Mouse (Mus musculus) neural tube, embryonic 15.5 days (tissue): ENCODE measurements around the gene Got2. TPM values are rescaled to one million over a fixed set of nuclear protein-coding genes. Genes with fewer than 3 reads are reported as not detected.
"Not testable (repeated sequence)": the region's sequence is repeated elsewhere in the genome, so short reads cannot be mapped to it uniquely, and the experiment has no call there.

Experiments
- ATAC-seq: fragments of 200-750 bp; cut with Nextera tagmentation; 2 replicates; pipeline ENCODE4 v1.8.0; 2017; ENCODE audit warnings: mild to moderate bottlenecking, moderate TSS enrichment, moderate library complexity; ENCODE audit not compliant: low FRiP score
- H3K27ac ChIP-seq: fragments of 300-500 bp; sonication (generic); replicated peaks from 2 replicates; pipeline ENCODE4 v1.5.1; 2015; ENCODE audit warnings: mild to moderate bottlenecking, inconsistent platforms
- H3K27me3 ChIP-seq: fragments of 300-500 bp; sonication (generic); replicated peaks from 2 replicates; pipeline ENCODE4 v1.6.1; 2015; ENCODE audit warnings: inconsistent platforms
- H3K36me3 ChIP-seq: fragments of 300-500 bp; sonication (generic); 2 replicates; pipeline ENCODE4 v1.6.1; 2015; ENCODE audit warnings: inconsistent platforms
- H3K4me1 ChIP-seq: fragments of 300-500 bp; sonication (generic); 2 replicates; pipeline ENCODE4 v1.6.1; 2015; ENCODE audit warnings: inconsistent platforms
- H3K4me2 ChIP-seq: fragments of 300-500 bp; sonication (generic); 2 replicates; pipeline ENCODE4 v1.6.1; 2015; ENCODE audit warnings: inconsistent platforms, mild to moderate bottlenecking, moderate library complexity
- H3K4me3 ChIP-seq: fragments of 300-500 bp; sonication (generic); replicated peaks from 2 replicates; pipeline ENCODE4 v1.5.1; 2015; ENCODE audit warnings: mild to moderate bottlenecking, inconsistent platforms
- H3K9ac ChIP-seq: fragments of 300-500 bp; sonication (generic); replicated peaks from 2 replicates; pipeline ENCODE4 v1.6.1; 2015; ENCODE audit warnings: mild to moderate bottlenecking, inconsistent platforms
- H3K9me3 ChIP-seq: fragments of 300-500 bp; sonication (generic); replicated peaks from 2 replicates; pipeline ENCODE4 v1.6.1; 2016; ENCODE audit warnings: inconsistent platforms
- WGBS: fragments of 180-500 bp; shearing (Covaris S2); methylation state at CpG from one replicate; pipeline ENCODE4 v1.1.7; 2015; ENCODE audit warnings: mixed read lengths; 5-methylcytosine and 5-hydroxymethylcytosine counted together
- polyA plus RNA-seq: library from polyadenylated mRNA; unstranded; fragments of >200 nt; fragmentation: Nextera tagmentation; extraction: Ambion mirVana; gene quantifications from 2 replicates; pipeline ENCODE4 v1.2.1, GENCODE M21; 2015

Gene Got2
- polyA plus RNA-seq, 1 experiment from 2014 or later, result 242 TPM

- H3K36me3 ChIP-seq, result peaks cover 38% of the 10 kb centered on the region
- ATAC-seq, H3K9me3 ChIP-seq, H3K27me3 ChIP-seq, H3K4me1 ChIP-seq, H3K4me3 ChIP-seq, H3K27ac ChIP-seq, H3K9ac ChIP-seq, H3K4me2 ChIP-seq: not testable (repeated sequence)
- WGBS, result 65% methylated on average over 10 of the region's 11 CpGs
Observed at GRCm38 (mm10) chr8:95863761-95864440, 24.4 kb downstream of the Got2 start.

DNA sequence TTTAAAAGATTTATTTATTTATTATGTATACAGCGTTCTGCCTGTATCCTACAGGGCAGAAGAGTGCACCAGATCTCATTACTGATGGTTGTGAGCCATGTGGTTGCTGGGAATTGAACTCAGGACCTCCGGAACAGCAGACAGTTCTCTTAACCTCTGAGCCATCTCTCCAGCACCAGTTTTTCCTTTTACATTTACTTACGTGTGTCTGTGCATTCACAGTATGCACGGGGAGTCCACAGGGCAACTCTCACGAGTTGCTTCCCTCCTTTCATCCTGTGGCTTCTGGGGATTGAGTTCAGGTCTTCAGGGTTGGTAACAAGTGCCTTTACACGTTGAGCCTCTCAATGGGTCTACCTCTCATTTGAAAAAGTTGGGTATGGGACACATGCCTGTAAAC lies 34.2 kb downstream of the Got2 start:
- no peak overlapping the region for H3K9ac ChIP-seq
- H3K4me1 ChIP-seq, result peaks cover 17% of the 10 kb centered on the region
- no peak overlapping the region for H3K27ac ChIP-seq
- no peak for ATAC-seq
- no peaks in the 10 kb centered on the region for H3K27me3 ChIP-seq
- no peak overlapping the region for H3K4me3 ChIP-seq
- H3K9me3 ChIP-seq, result no peaks in the 10 kb centered on the region
- no peak overlapping the region for H3K4me2 ChIP-seq
- no peaks in the 10 kb centered on the region for H3K36me3 ChIP-seq
- 94% methylated on average over 6 of the region's 6 CpGs for WGBS

DNA sequence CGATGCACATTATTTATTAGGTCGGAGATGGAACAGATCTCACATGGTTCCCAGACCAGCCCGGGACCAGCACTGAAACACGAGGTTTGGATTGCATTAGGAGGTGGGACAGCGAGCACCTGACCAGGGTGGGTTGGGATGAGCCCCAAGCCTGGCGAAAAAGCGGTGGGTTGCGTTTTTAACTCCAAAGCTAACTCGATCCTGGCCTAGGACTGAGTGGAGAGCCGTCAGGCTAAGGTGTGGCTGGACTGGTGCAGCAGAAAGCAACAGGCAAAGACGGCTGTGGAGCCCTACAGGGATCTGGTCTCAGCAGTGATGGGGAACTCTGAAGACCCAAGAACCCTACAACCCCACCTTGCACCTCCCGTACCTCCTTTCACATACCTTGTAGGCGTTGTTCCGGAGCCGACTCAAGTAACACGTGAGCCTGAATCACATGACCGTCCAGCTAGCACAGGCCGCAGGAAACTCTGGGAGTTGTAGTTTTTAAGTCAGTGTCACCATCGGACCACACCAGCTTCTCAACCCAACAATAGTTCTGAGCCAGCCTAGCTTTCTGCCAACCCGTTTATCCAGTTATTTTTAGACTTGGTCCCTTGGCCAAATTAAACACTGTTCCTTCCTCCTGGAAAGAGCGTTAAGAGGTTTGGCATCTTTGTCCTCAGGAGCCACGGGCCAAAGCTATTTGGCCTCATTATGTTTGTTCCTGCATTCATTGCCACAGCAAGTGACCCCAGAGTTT lies 35.1 kb downstream of the Got2 start, which contains the start of gene Slc38a7:
Slc38a7 (minus strand) TSS at position 438 of the 742 bp plus-strand sequence.
- H3K9ac ChIP-seq, result peak within 1 kb of the TSS; percentile 72
- H3K4me2 ChIP-seq, result peak within 1 kb of the TSS; percentile 82
- H3K4me1 ChIP-seq, result peaks cover 17% of the 10 kb centered on the region
- no peak within 1 kb of the TSS for H3K27ac ChIP-seq
- H3K9me3 ChIP-seq, result no peaks in the 10 kb centered on the region
- H3K36me3 ChIP-seq, result peaks cover 3% of the 10 kb centered on the region; the same call in 1 of the 2 replicates
- H3K4me3 ChIP-seq, result peak within 1 kb of the TSS; percentile 77
- 15% methylated on average over 22 of the region's 22 CpGs for WGBS
- peak; percentile 97 for ATAC-seq
- H3K27me3 ChIP-seq, result no peaks in the 10 kb centered on the region

- no peaks in the 10 kb centered on the region for H3K27me3 ChIP-seq
- H3K9me3 ChIP-seq, result no peaks in the 10 kb centered on the region
- H3K27ac ChIP-seq, result no peak overlapping the region
- 83% methylated on average over 4 of the region's 4 CpGs for WGBS
- peaks cover 9% of the 10 kb centered on the region; the same call in 1 of the 2 replicates for H3K36me3 ChIP-seq
- H3K4me1 ChIP-seq, result peaks cover 17% of the 10 kb centered on the region
- no peak for ATAC-seq
- peak overlapping the region; percentile 77 for H3K4me3 ChIP-seq
- peak overlapping the region; percentile 82 for H3K4me2 ChIP-seq
- peak overlapping the region; percentile 72 for H3K9ac ChIP-seq
Observed at GRCm38 (mm10) chr8:95852290-95852689, 36.1 kb downstream of the Got2 start.

DNA sequence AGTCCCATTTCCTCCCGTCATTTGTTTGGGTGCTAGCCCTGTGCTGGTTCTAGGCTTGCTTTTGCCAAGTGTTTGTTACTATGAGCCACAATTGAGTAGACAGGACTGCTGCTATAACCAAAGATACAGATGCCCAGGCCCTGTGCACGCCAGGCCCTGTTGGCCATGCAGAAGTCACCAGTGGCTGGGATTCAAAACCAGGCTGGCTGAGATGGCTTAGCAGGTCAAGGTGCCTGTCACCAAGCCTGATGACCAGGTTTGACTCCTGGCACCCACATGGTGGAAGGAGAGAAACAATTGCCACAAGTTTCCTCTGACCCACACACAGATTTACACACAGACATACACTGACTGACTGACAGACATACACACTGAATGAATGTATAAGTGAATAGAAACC lies 38.0 kb downstream of the Got2 start:
- no peak overlapping the region for H3K4me2 ChIP-seq
- H3K4me1 ChIP-seq, result peaks cover 17% of the 10 kb centered on the region
- H3K36me3 ChIP-seq, result peaks cover 20% of the 10 kb centered on the region; the same call in 1 of the 2 replicates
- H3K9ac ChIP-seq, result no peak overlapping the region
- no peak overlapping the region for H3K27ac ChIP-seq
- no peak overlapping the region for H3K4me3 ChIP-seq
- H3K27me3 ChIP-seq, result no peaks in the 10 kb centered on the region
- WGBS, result 95% methylated on average over 2 of the region's 2 CpGs
- no peaks in the 10 kb centered on the region for H3K9me3 ChIP-seq
- no peak for ATAC-seq

DNA sequence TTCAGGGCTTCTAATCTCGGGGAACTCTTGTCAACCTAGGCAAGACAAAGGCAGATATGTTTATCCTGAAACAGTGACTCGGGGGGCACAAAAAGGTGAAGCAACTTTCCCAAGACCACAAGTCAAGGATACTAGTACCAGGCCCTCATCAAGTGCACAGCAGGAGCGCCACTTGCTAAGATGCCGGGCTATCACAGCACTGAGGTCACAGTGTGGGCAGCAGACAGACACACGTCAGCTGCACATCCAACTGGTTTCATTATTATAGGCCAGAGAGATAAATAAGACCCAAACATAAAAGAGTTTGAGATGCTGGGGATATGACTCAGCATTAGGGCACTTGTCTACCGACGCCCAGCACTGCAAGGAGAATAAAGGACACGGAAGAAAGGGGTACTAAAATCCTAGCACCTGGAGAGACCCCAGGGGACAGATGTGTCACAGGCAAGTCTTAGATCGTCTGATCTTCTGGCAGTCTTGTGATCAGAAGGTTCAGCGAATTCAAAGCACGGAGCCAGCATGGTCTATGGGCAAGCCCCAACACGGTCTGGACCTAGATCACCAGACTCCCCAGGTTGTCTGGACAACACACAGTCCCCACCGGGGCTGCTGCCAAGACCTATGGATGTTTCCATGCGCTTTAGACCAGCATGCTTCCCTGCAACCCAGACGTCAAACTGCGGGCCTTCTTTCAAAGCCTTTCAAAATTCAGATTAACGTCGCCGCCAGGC lies 39.4 kb downstream of the Got2 start:
- H3K9me3 ChIP-seq, result no peaks in the 10 kb centered on the region
- H3K4me3 ChIP-seq, result no peak overlapping the region
- no peak overlapping the region for H3K4me2 ChIP-seq
- peaks cover 17% of the 10 kb centered on the region for H3K4me1 ChIP-seq
- no peaks in the 10 kb centered on the region for H3K27me3 ChIP-seq
- no peak overlapping the region for H3K27ac ChIP-seq
- WGBS, result 90% methylated on average over 19 of the region's 19 CpGs
- H3K9ac ChIP-seq, result no peak overlapping the region
- H3K36me3 ChIP-seq, result peaks cover 33% of the 10 kb centered on the region
- no peak for ATAC-seq

DNA sequence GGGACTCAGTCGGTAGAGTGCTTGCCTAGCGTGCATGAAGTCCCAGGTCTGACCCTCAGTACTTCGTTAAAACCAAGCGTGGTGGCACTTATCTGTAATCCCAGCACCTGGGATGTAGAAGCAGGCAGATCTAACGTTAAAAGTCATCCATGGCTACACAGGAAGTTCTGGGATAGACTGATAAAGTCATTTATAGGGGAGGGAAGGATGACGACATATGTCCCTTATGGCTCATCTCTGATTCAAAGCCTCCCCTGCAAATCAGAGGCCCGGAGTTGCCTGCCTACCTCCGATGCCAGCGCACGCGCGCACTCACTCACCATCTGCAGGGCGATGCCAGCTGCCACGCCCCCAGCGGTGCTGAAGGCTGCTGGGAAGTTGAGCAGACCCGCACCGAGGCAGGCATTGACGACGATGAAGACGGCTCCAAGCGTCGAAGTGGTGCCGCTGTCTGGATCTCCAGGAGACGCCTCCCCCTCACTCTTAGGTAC lies 40.2 kb downstream of the Got2 start:
- Histone ChIP-seq H3K27me3 (no peaks in the 10 kb centered on the region), H3K9ac (no peak overlapping the region), H3K4me1 (peaks cover 17% of the 10 kb centered on the region), H3K36me3 (peaks cover 41% of the 10 kb centered on the region), H3K4me3 (no peak overlapping the region), H3K27ac (no peak overlapping the region), H3K4me2 (no peak overlapping the region), H3K9me3 (no peaks in the 10 kb centered on the region)
- ATAC-seq, result no peak
- WGBS, result 87% methylated on average over 24 of the region's 24 CpGs

DNA sequence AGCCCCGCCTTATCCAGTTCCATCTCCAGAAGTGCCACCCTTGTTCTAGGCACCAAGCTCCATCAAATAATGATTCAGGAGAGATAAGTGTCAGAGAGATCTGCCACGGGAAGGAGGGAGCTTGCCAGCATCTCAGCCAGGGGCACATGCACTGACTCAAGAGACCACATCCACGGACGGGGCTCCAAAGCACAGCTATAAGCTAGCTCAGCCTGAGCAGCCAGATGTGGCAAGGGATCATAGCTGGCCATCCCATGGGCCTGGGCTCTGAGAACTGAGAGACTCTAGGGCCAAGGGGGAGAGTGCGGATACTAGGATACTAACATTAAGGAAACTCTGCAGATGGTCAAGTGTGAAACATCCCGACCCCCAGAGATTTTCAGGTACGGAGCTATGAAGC lies 43.3 kb downstream of the Got2 start:
- Histone ChIP-seq H3K4me1 (no peaks in the 10 kb centered on the region), H3K4me2 (no peak overlapping the region), H3K27me3 (no peaks in the 10 kb centered on the region), H3K27ac (no peak overlapping the region), H3K9ac (no peak overlapping the region), H3K9me3 (no peaks in the 10 kb centered on the region), H3K4me3 (no peak overlapping the region), H3K36me3 (peaks cover 68% of the 10 kb centered on the region)
- 92% methylated on average over 7 of the region's 7 CpGs for WGBS
- no peak for ATAC-seq

GRCm38 (mm10) chr8:95843968-95844367 lies 44.4 kb downstream of the Got2 start:
- Histone ChIP-seq H3K36me3 (peaks cover 71% of the 10 kb centered on the region), H3K4me3 (no peak overlapping the region), H3K4me2 (no peak overlapping the region), H3K9me3 (no peaks in the 10 kb centered on the region), H3K27ac (no peak overlapping the region), H3K9ac (no peak overlapping the region), H3K4me1 (no peaks in the 10 kb centered on the region), H3K27me3 (no peaks in the 10 kb centered on the region)
- WGBS, result 93% methylated on average over 6 of the region's 6 CpGs
- no peak for ATAC-seq

DNA sequence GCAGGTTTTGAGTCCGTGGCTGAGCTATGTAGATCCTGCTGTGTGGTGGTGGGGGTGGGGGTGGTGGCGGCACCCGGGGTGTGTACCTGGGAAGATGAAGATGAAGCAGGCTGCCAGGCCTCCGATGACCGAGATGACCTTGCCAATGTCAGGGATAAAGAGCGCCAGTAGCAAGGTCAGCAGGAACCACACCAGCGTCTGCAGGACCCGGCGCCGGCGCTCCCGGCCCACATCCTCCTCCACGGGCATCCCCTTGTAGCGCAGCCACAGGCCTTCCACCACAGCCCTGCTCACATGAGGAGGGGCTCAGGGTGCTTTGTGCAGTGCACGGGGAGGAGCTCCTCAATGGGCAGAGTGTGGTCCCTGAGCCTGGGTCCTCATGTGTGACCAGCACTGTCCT lies 46.9 kb downstream of the Got2 start:
- H3K4me1 ChIP-seq, result no peaks in the 10 kb centered on the region
- no peak overlapping the region for H3K4me3 ChIP-seq
- H3K27me3 ChIP-seq, result no peaks in the 10 kb centered on the region
- H3K9ac ChIP-seq, result no peak overlapping the region
- WGBS, result 95% methylated on average over 15 of the region's 15 CpGs
- no peaks in the 10 kb centered on the region for H3K9me3 ChIP-seq
- no peak overlapping the region for H3K27ac ChIP-seq
- no peak for ATAC-seq
- H3K36me3 ChIP-seq, result peaks cover 75% of the 10 kb centered on the region
- H3K4me2 ChIP-seq, result no peak overlapping the region

GRCm38 (mm10) chr8:95839289-95839688 lies 49.1 kb downstream of the Got2 start:
- WGBS, result 96% methylated on average over 4 of the region's 4 CpGs
- ATAC-seq, result no peak
- Histone ChIP-seq H3K27ac (no peak overlapping the region), H3K9ac (no peak overlapping the region), H3K36me3 (peaks cover 65% of the 10 kb centered on the region), H3K4me2 (no peak overlapping the region), H3K27me3 (no peaks in the 10 kb centered on the region), H3K4me3 (no peak overlapping the region), H3K9me3 (no peaks in the 10 kb centered on the region), H3K4me1 (no peaks in the 10 kb centered on the region)
